Mouse (Mus musculus): ENCODE results near the gene Tmem130. TPM values are rescaled to one million over a fixed set of nuclear protein-coding genes. Genes with fewer than 3 reads are reported as not detected.

Gene Tmem130
- polyA plus RNA-seq, 1 experiment = 21.9 TPM

DNA sequence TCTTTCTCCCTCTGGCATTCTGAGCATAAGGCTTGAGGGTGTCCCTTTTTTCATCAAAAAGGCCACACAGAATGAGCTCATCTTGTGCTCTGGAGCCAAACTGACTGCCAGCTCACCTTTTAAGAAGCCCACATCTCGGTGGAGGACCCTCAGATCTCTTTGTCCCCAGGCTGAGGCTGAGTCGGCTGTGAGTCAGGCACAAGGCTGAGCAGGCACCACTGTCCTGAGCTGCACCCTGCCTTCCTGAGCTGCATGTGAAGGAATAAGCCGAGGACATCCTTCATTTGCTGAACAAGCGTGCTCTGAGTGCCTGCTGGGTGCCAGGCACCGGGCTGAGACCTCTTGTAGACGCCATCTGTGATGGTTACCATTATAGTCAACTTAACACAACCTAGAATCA is 44.4 kb downstream of the Tmem130 start:
- Histone ChIP-seq H3K36me3 (ENCODE audit: control insufficient read depth, insufficient read depth, low read length) (no peaks in the 10 kb centered on the region), H3K27me3 (ENCODE audit: control insufficient read depth, insufficient read depth, low read length) (no peaks in the 10 kb centered on the region), H3K4me1 (ENCODE audit: control insufficient read depth, insufficient read depth, low read length) (peaks cover 3% of the 10 kb centered on the region), H3K27ac (ENCODE audit: control insufficient read depth, insufficient read depth, low read depth, low read length) (no peak overlapping the region), H3K4me3 (ENCODE audit: control insufficient read depth, low read depth, low read length) (no peak overlapping the region)
- TF ChIP-seq CTCF (IDR thresholded peaks at IDR 0.05; ENCODE audit: control insufficient read depth, insufficient read depth, insufficient replicate concordance, low read depth, low read length) (no peak), POLR2A (IDR thresholded peaks at IDR 0.05; ENCODE audit: control insufficient read depth, low read depth, low read length) (no peak)

GRCm38 (mm10) chr5:144713371-144713770 is 48.2 kb downstream of the Tmem130 start:
- TF ChIP-seq POLR2A (IDR thresholded peaks at IDR 0.05; ENCODE audit: control insufficient read depth, low read depth, low read length) (no peak), CTCF (IDR thresholded peaks at IDR 0.05; ENCODE audit: control insufficient read depth, insufficient read depth, insufficient replicate concordance, low read depth, low read length) (no peak)
- peaks cover 3% of the 10 kb centered on the region for H3K4me1 ChIP-seq (ENCODE audit: control insufficient read depth, insufficient read depth, low read length)
- H3K27ac ChIP-seq (ENCODE audit: control insufficient read depth, insufficient read depth, low read depth, low read length) = no peak overlapping the region
- no peaks in the 10 kb centered on the region for H3K36me3 ChIP-seq (ENCODE audit: control insufficient read depth, insufficient read depth, low read length)
- H3K4me3 ChIP-seq (ENCODE audit: control insufficient read depth, low read depth, low read length) = no peak overlapping the region
- H3K27me3 ChIP-seq (ENCODE audit: control insufficient read depth, insufficient read depth, low read length) = no peaks in the 10 kb centered on the region

- H3K27me3 ChIP-seq (ENCODE audit: control insufficient read depth, insufficient read depth, low read length) = no peaks in the 10 kb centered on the region
- TF ChIP-seq CTCF (IDR thresholded peaks at IDR 0.05; ENCODE audit: control insufficient read depth, insufficient read depth, insufficient replicate concordance, low read depth, low read length) (no peak), POLR2A (IDR thresholded peaks at IDR 0.05; ENCODE audit: control insufficient read depth, low read depth, low read length) (no peak)
- H3K4me3 ChIP-seq (ENCODE audit: control insufficient read depth, low read depth, low read length) = no peak overlapping the region
- no peak overlapping the region for H3K27ac ChIP-seq (ENCODE audit: control insufficient read depth, insufficient read depth, low read depth, low read length)
- H3K4me1 ChIP-seq (ENCODE audit: control insufficient read depth, insufficient read depth, low read length) = peaks cover 2% of the 10 kb centered on the region; the same call in 1 of the 2 replicates
- H3K36me3 ChIP-seq (ENCODE audit: control insufficient read depth, insufficient read depth, low read length) = no peaks in the 10 kb centered on the region
Measured at GRCm38 (mm10) chr5:144707603-144708002, 54.0 kb downstream of the Tmem130 start.

- H3K27ac ChIP-seq (ENCODE audit: control insufficient read depth, insufficient read depth, low read depth, low read length) = no peak overlapping the region
- H3K36me3 ChIP-seq (ENCODE audit: control insufficient read depth, insufficient read depth, low read length) = no peaks in the 10 kb centered on the region
- TF ChIP-seq POLR2A (IDR thresholded peaks at IDR 0.05; ENCODE audit: control insufficient read depth, low read depth, low read length) (no peak), CTCF (IDR thresholded peaks at IDR 0.05; ENCODE audit: control insufficient read depth, insufficient read depth, insufficient replicate concordance, low read depth, low read length) (no peak)
- peaks cover 2% of the 10 kb centered on the region; the same call in 1 of the 2 replicates for H3K4me1 ChIP-seq (ENCODE audit: control insufficient read depth, insufficient read depth, low read length)
- H3K4me3 ChIP-seq (ENCODE audit: control insufficient read depth, low read depth, low read length) = no peak overlapping the region
- no peaks in the 10 kb centered on the region for H3K27me3 ChIP-seq (ENCODE audit: control insufficient read depth, insufficient read depth, low read length)
Measured at GRCm38 (mm10) chr5:144703464-144704368, 57.9 kb downstream of the Tmem130 start.

GRCm38 (mm10) chr5:144695289-144696060 is 66.1 kb downstream of the Tmem130 start:
- H3K27me3 ChIP-seq (ENCODE audit: control insufficient read depth, insufficient read depth, low read length) = no peaks in the 10 kb centered on the region
- H3K36me3 ChIP-seq (ENCODE audit: control insufficient read depth, insufficient read depth, low read length) = no peaks in the 10 kb centered on the region
- H3K4me3 ChIP-seq (ENCODE audit: control insufficient read depth, low read depth, low read length) = no peak overlapping the region
- no peak overlapping the region for H3K27ac ChIP-seq (ENCODE audit: control insufficient read depth, insufficient read depth, low read depth, low read length)
- no peaks in the 10 kb centered on the region for H3K4me1 ChIP-seq (ENCODE audit: control insufficient read depth, insufficient read depth, low read length)
- TF ChIP-seq POLR2A (IDR thresholded peaks at IDR 0.05; ENCODE audit: control insufficient read depth, low read depth, low read length) (no peak), CTCF (IDR thresholded peaks at IDR 0.05; ENCODE audit: control insufficient read depth, insufficient read depth, insufficient replicate concordance, low read depth, low read length) (no peak)

GRCm38 (mm10) chr5:144694161-144694560 is 67.5 kb downstream of the Tmem130 start:
- no peak overlapping the region for H3K27ac ChIP-seq (ENCODE audit: control insufficient read depth, insufficient read depth, low read depth, low read length)
- no peaks in the 10 kb centered on the region for H3K27me3 ChIP-seq (ENCODE audit: control insufficient read depth, insufficient read depth, low read length)
- TF ChIP-seq POLR2A (IDR thresholded peaks at IDR 0.05; ENCODE audit: control insufficient read depth, low read depth, low read length) = no peak
- no peak for TF ChIP-seq CTCF (IDR thresholded peaks at IDR 0.05; ENCODE audit: control insufficient read depth, insufficient read depth, insufficient replicate concordance, low read depth, low read length)
- H3K36me3 ChIP-seq (ENCODE audit: control insufficient read depth, insufficient read depth, low read length) = no peaks in the 10 kb centered on the region
- no peak overlapping the region for H3K4me3 ChIP-seq (ENCODE audit: control insufficient read depth, low read depth, low read length)
- no peaks in the 10 kb centered on the region for H3K4me1 ChIP-seq (ENCODE audit: control insufficient read depth, insufficient read depth, low read length)

GRCm38 (mm10) chr5:144691421-144691820 is 70.2 kb downstream of the Tmem130 start:
- TF ChIP-seq CTCF (IDR thresholded peaks at IDR 0.05; ENCODE audit: control insufficient read depth, insufficient read depth, insufficient replicate concordance, low read depth, low read length) (no peak), POLR2A (IDR thresholded peaks at IDR 0.05; ENCODE audit: control insufficient read depth, low read depth, low read length) (no peak)
- no peaks in the 10 kb centered on the region for H3K36me3 ChIP-seq (ENCODE audit: control insufficient read depth, insufficient read depth, low read length)
- no peaks in the 10 kb centered on the region for H3K27me3 ChIP-seq (ENCODE audit: control insufficient read depth, insufficient read depth, low read length)
- H3K4me3 ChIP-seq (ENCODE audit: control insufficient read depth, low read depth, low read length) = no peak overlapping the region
- no peaks in the 10 kb centered on the region for H3K4me1 ChIP-seq (ENCODE audit: control insufficient read depth, insufficient read depth, low read length)
- no peak overlapping the region for H3K27ac ChIP-seq (ENCODE audit: control insufficient read depth, insufficient read depth, low read depth, low read length)
